Mouse (Mus musculus) ES-E14 (cell line): ENCODE data around the gene Slc25a12.

Experiments used
- CHD2 ChIP-seq: IDR thresholded peaks from 2 replicates; pipeline ENCODE4 v1.6.1; 2014; ENCODE audit warnings: mild to moderate bottlenecking, low read depth, low read length, inconsistent platforms
- HCFC1 ChIP-seq: IDR thresholded peaks from 2 replicates; pipeline ENCODE4 v1.6.1; 2012; ENCODE audit warnings: low read length, inconsistent platforms, borderline replicate concordance; ENCODE audit not compliant: insufficient read depth
- MAFK ChIP-seq: IDR thresholded peaks from 2 replicates; pipeline ENCODE4 v1.6.1; 2014; ENCODE audit warnings: mild to moderate bottlenecking, low read depth, low read length, inconsistent platforms; ENCODE audit not compliant: insufficient read depth
- ZC3H11A ChIP-seq: IDR thresholded peaks from 2 replicates; pipeline ENCODE4 v1.6.1; 2012; ENCODE audit warnings: low read depth, mild to moderate bottlenecking, inconsistent platforms, low read length, borderline replicate concordance
- ZNF384 ChIP-seq: IDR thresholded peaks from 2 replicates; pipeline ENCODE4 v1.6.1; 2012; ENCODE audit warnings: low read depth, low read length, inconsistent platforms

DNA sequence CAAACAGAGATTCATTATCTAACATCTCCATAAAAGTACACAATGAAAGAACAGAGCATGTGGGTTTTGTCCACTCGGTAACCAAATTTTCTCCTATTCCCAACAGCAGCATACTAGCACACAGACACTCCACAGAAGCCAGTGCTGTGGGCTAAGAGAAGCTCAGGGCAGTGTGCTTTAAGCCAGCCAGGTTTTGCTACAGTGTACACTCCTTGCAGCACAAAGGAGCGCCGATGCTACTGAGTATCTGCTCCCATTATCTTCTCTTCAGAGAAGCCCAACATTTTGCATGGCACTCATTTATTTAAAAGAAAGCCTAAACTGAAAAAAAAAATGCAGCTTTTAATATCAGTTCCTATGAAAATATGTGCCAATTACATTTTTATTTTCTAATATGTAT is 73.6 kb downstream of the Slc25a12 start:
- TF ChIP-seq ZC3H11A (no peak), MAFK (no peak), ZNF384 (no peak), HCFC1 (no peak), CHD2 (no peak)
